33 mouse cellular contexts compared by ENCODE assay signal in the genomic region with DNA sequence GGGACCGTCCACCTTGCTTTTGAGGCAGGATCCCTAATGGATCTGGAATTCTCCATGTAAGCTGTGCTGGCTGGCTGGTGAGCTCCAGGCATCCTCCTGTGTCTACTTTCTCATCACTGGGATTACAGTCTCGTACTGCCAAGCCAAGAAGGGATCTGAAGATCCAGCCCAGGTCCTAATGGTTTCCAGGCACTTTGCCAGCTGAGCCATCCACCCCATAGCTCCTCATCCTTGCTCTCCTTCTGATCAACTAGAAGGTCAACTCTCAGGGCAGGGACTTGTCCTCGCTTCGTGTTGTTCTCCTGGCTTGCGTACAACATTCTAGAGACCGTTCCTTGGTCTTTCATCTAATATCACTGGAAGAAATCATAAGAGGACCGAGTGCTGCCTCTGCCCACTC. TPM values are rescaled to one million over a fixed set of nuclear protein-coding genes. Genes with fewer than 3 reads are reported as not detected.
DNase-seq lines count a peak whose midpoint lies in the region; ATAC-seq and TF ChIP-seq lines count a peak whose summit lies in the region.
"Had no signal": no experiment of that assay in that cellular context is flagged by ENCODE, and none has a peak within 500 bp of the region (broad histone marks: within the 10 kb centered on the region; RNA-seq: fewer than 3 reads in every experiment).

No protein-coding gene starts in this region.

- H3K4me3 ChIP-seq in hindbrain, postnatal 0 days (ENCODE audit: low read length) = no peak overlapping the region
- no peak overlapping the region for H3K4me3 ChIP-seq in hindbrain, embryonic 10.5 days
- H3K4me3 ChIP-seq in forebrain, embryonic 16.5 days (replicated peaks; ENCODE audit: low read length) = no peak overlapping the region
- H3K4me3 ChIP-seq: embryonic facial prominence, embryonic 10.5 days; heart, adult 2 months; heart, embryonic 13.5 days; left cerebral cortex, adult 2 months; limb, embryonic 10.5 days; liver, embryonic 15.5 days; lung, embryonic 15.5 days; megakaryocyte, embryonic 14.5 days; stomach, embryonic 15.5 days had no signal

- no peak for TF ChIP-seq CTCF in hindbrain, postnatal 0 days (IDR thresholded peaks at IDR 0.05; ENCODE audit: low read depth)

- no peak overlapping the region for H3K9ac ChIP-seq in hindbrain, postnatal 0 days (replicated peaks; ENCODE audit: low read length)
- no peak overlapping the region for H3K9ac ChIP-seq in forebrain, embryonic 16.5 days (replicated peaks; ENCODE audit: low read depth, low read length)
- H3K9ac ChIP-seq: heart, embryonic 13.5 days; liver, embryonic 15.5 days; lung, embryonic 15.5 days; stomach, embryonic 15.5 days had no signal

- DNase-seq in cerebellum, postnatal 14 days = peak; percentile 24 to 35
- DNase-seq in cerebellum, adult 8-10 months = no peak
- DNase-seq in hindbrain, postnatal 0 days (ENCODE audit: low spot score) = peak; percentile 66
- no peak for DNase-seq in hindbrain, embryonic 10.5 days (ENCODE audit: low spot score)
- DNase-seq in Muller cell, postnatal 12 days (ENCODE audit: inconsistent ontology term) = peak; percentile 56
- DNase-seq in urinary bladder, adult 2 months (ENCODE audit: low spot score) = no peak
- DNase-seq: adrenal gland, postnatal 36 days; gastrocnemius, postnatal 36 days; kidney, adult 2 months; liver; lung, postnatal 36 days; thymus, postnatal 36 days had no signal

- H3K27me3 ChIP-seq in hindbrain, postnatal 0 days (ENCODE audit: insufficient read depth, low read length) = no peaks in the 10 kb centered on the region
- H3K27me3 ChIP-seq in hindbrain, embryonic 10.5 days (ENCODE audit: insufficient read depth, poor library complexity, severe bottlenecking) = no peaks in the 10 kb centered on the region
- no peaks in the 10 kb centered on the region for H3K27me3 ChIP-seq in forebrain, embryonic 16.5 days (replicated peaks; ENCODE audit: control insufficient read depth, insufficient read depth, low read length)
- H3K27me3 ChIP-seq: heart, embryonic 13.5 days; liver, embryonic 15.5 days; lung, embryonic 15.5 days; Patski; stomach, embryonic 15.5 days had no signal

- peak overlapping the region; percentile 11; the same call in 1 of the 2 replicates for H3K27ac ChIP-seq in hindbrain, postnatal 0 days
- H3K27ac ChIP-seq in hindbrain, embryonic 10.5 days = no peak overlapping the region
- H3K27ac ChIP-seq in forebrain, embryonic 16.5 days (ENCODE audit: low read length) = peak overlapping the region; percentile 39
- H3K27ac ChIP-seq: embryonic facial prominence, embryonic 10.5 days; heart, adult 2 months; heart, embryonic 13.5 days; kidney, postnatal 0 days; left cerebral cortex, adult 2 months; limb, embryonic 10.5 days; liver, embryonic 15.5 days; lung, embryonic 15.5 days; stomach, embryonic 15.5 days had no signal

- no peak overlapping the region for H3K4me2 ChIP-seq in hindbrain, postnatal 0 days (ENCODE audit: low read depth, low read length)
- no peak overlapping the region for H3K4me2 ChIP-seq in forebrain, embryonic 16.5 days (ENCODE audit: low read length)
- H3K4me2 ChIP-seq: heart, embryonic 13.5 days; liver, embryonic 15.5 days; lung, embryonic 15.5 days; stomach, embryonic 15.5 days had no signal

- H3K4me1 ChIP-seq in hindbrain, postnatal 0 days (ENCODE audit: insufficient read depth, low read length) = peaks cover 8% of the 10 kb centered on the region; the same call in 1 of the 2 replicates
- no peaks in the 10 kb centered on the region for H3K4me1 ChIP-seq in hindbrain, embryonic 10.5 days (replicated peaks)
- H3K4me1 ChIP-seq in forebrain, embryonic 16.5 days (replicated peaks; ENCODE audit: control insufficient read depth, insufficient read depth, low read length) = peaks cover 16% of the 10 kb centered on the region
- H3K4me1 ChIP-seq: embryonic facial prominence, embryonic 10.5 days; limb, embryonic 10.5 days; lung, embryonic 15.5 days; megakaryocyte, embryonic 14.5 days; stomach, embryonic 15.5 days had no signal

- H3K36me3 ChIP-seq in hindbrain, postnatal 0 days (ENCODE audit: insufficient read depth, low read length) = no peaks in the 10 kb centered on the region
- no peaks in the 10 kb centered on the region for H3K36me3 ChIP-seq in hindbrain, embryonic 10.5 days
- H3K36me3 ChIP-seq in forebrain, embryonic 16.5 days (ENCODE audit: control insufficient read depth, insufficient read depth) = no peaks in the 10 kb centered on the region
- H3K36me3 ChIP-seq: embryonic facial prominence, embryonic 10.5 days; heart, embryonic 13.5 days; limb, embryonic 10.5 days; liver, embryonic 15.5 days; lung, embryonic 15.5 days; stomach, embryonic 15.5 days had no signal

- 53% methylated on average over 7 of the region's 7 CpGs for whole genome bisulfite sequencing in hindbrain, postnatal 0 days
- WGBS in hindbrain, embryonic 10.5 days = 89% methylated on average over 7 of the region's 7 CpGs
- 72% methylated on average over 7 of the region's 7 CpGs for WGBS in forebrain, embryonic 16.5 days

- 0 out of 2 replicates have a peak, but pooled peaks have one; percentile 18 for ATAC-seq in hindbrain, postnatal 0 days
- 0 out of 2 replicates have a peak, but pooled peaks have one; percentile 15 for ATAC-seq in forebrain, embryonic 16.5 days
- ATAC-seq: CD4-positive, CD25-positive, alpha-beta regulatory T cell, adult 4 months; inflammation-experienced regulatory T-cells, adult 6 months; Patski had no signal

- no peaks in the 10 kb centered on the region for H3K9me3 ChIP-seq in hindbrain, postnatal 0 days (ENCODE audit: low read length)
- no peaks in the 10 kb centered on the region for H3K9me3 ChIP-seq in hindbrain, embryonic 10.5 days
- H3K9me3 ChIP-seq in forebrain, embryonic 16.5 days (ENCODE audit: control insufficient read depth, low read length) = no peaks in the 10 kb centered on the region
- H3K9me3 ChIP-seq: embryonic facial prominence, embryonic 10.5 days; heart, embryonic 13.5 days; limb, embryonic 10.5 days; liver, embryonic 15.5 days; lung, embryonic 15.5 days; megakaryocyte, embryonic 14.5 days; stomach, embryonic 15.5 days had no signal

RNA-seq across cellular contexts. Expression of a gene that starts 29.4 kb away (rescaled TPM):
- not detected in 2 replicates for total RNA-seq in hindbrain, postnatal 0 days (2014; rRNA removed)
- polyA plus RNA-seq in hindbrain, postnatal 0 days (2015; fragmentation: Nextera tagmentation; extraction: Ambion mirVana) = not detected in 2 replicates
- polyA plus RNA-seq in hindbrain, embryonic 10.5 days (2016; fragmentation: Nextera tagmentation; extraction: Ambion mirVana) = not detected in 2 replicates
- polyA plus RNA-seq in forebrain, embryonic 16.5 days (2015; fragmentation: Nextera tagmentation; extraction: Ambion mirVana) = not detected in 2 replicates
- not detected in 2 replicates for polyA plus RNA-seq in urinary bladder, adult 2 months (2012; rRNA removed)
- total RNA-seq: adrenal gland, adult 18-20 months; adrenal gland, postnatal 36 days; gastrocnemius, adult 18-20 months; gastrocnemius, postnatal 36 days; heart, postnatal 25 days; layer of hippocampus, postnatal 10 days; left cerebral cortex, adult 2 months; monocyte, adult 5-6 weeks; neutrophil, adult 5-6 weeks had no signal
- polyA plus RNA-seq: CD4-positive, CD25-positive, alpha-beta regulatory T cell, adult 4 months; inflammation-experienced regulatory T-cells, adult 6 months; kidney, adult 2 months; large intestine, adult 2 months; limb, embryonic 10.5 days; Patski; stomach, embryonic 15.5 days had no signal

Comparison
In these comparisons a context has a peak if more than half of its experiments do, and no peak if none do; other contexts are left out.
1. DNase-seq: peak in cerebellum, postnatal 14 days (2 of 2), hindbrain, postnatal 0 days (single experiment) and Muller cell, postnatal 12 days (single experiment); none in cerebellum, adult 8-10 months (single experiment), hindbrain, embryonic 10.5 days (single experiment) and urinary bladder, adult 2 months (single experiment).